Mouse (Mus musculus) lung, adult 2 months (tissue): ENCODE measurements around the gene Gabrb1.

ENCODE experiments used
- CTCF ChIP-seq: fragments of 200-500 bp; IDR thresholded peaks from 2 replicates; pipeline ENCODE4 v1.5.1; 2011; ENCODE audit warnings: mild to moderate bottlenecking, low read length, control low read depth; ENCODE audit not compliant: insufficient read depth
- POLR2A ChIP-seq: fragments of 200-500 bp; IDR thresholded peaks from 2 replicates; pipeline ENCODE4 v1.6.1; 2011; ENCODE audit warnings: low read depth, mild to moderate bottlenecking, control low read depth, low read length, borderline replicate concordance; ENCODE audit errors: extremely low read depth

GRCm38 (mm10) chr5:71747411-71747810, 89.5 kb downstream of the Gabrb1 start:
- no peak for TF ChIP-seq POLR2A
- TF ChIP-seq CTCF, result no peak
